Mouse (Mus musculus): ENCODE measurements around the gene Rimklb. TPM values are rescaled to one million over a fixed set of nuclear protein-coding genes. Genes with fewer than 3 reads are reported as not detected.

The Rimklb gene
- 7.9 and 8.6 TPM in 2 replicates for polyA plus RNA-seq (2012; rRNA removed)

DNA sequence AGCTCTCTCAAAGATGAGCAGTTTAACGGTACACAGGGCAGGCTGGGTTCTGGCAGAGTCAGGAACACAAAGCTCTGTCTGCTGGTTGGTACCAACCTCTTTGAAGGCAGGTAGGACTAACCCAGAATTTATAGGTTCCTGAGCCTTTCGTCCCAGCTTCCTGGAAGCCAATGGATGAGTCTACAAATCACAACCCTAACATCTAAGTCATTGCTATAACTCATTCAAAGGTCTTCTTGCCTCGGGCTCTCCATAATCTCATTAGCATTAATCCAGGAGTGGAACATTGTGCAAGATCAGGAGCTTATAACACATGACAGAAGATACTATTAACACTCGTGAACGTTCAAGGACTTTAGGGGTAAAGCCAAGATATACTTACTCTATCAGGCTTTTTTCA lies at the start of gene Rimklb:
TSS of gene Rimklb (minus strand) at position 101 of the 400 bp plus-strand sequence.

GRCm38 (mm10) chr6:122505545-122505944 lies 7.0 kb upstream of the Rimklb start, which contains the start of gene Mfap5:
TSS of gene Mfap5 (plus strand) at chr6:122505845.

Other genes starting within 250 kb of the Rimklb start
- gene Klrg1, start 215.9 kb downstream of the Rimklb start, polyA plus RNA-seq (2012; rRNA removed): 0.10 and 0.18 TPM in 2 replicates
- gene M6pr, start 190.0 kb downstream of the Rimklb start, polyA plus RNA-seq (2012; rRNA removed): 45.3 and 60.7 TPM in 2 replicates
- gene Phc1, start 158.2 kb downstream of the Rimklb start, polyA plus RNA-seq (2012; rRNA removed): 39.4 and 83.3 TPM in 2 replicates
- 75.9 and 116 TPM in 2 replicates for gene Mfap5, start 7.1 kb upstream of the Rimklb start, polyA plus RNA-seq (2012; rRNA removed)
- 0.39 and 0.43 TPM in 2 replicates for gene Aicda, start 55.0 kb upstream of the Rimklb start, polyA plus RNA-seq (2012; rRNA removed)
- gene Apobec1, start 103.7 kb upstream of the Rimklb start, polyA plus RNA-seq (2012; rRNA removed): 41.8 and 46.6 TPM in 2 replicates
- gene Gdf3, start 111.3 kb upstream of the Rimklb start, polyA plus RNA-seq (2012; rRNA removed): 0.12 TPM in 1 of 2 replicates, not detected in the other
- 0.34 and 0.73 TPM in 2 replicates for gene Dppa3, start 127.6 kb upstream of the Rimklb start, polyA plus RNA-seq (2012; rRNA removed)
- 0.06 and 0.12 TPM in 2 replicates for gene Nanog, start 208.7 kb upstream of the Rimklb start, polyA plus RNA-seq (2012; rRNA removed)